Mouse (Mus musculus) C2C12 (cell line): Measurements from ENCODE around the gene Dennd6b. TPM values are rescaled to one million over a fixed set of nuclear protein-coding genes. Genes with fewer than 3 reads are reported as not detected.

Experiments used
- H3K27me3 ChIP-seq: one replicate; pipeline ENCODE4 v1.6.1; 2011; ENCODE audit not compliant: control insufficient read depth, insufficient read depth, insufficient read length
- H3K36me3 ChIP-seq: one replicate; pipeline ENCODE4 v1.6.1; 2011; ENCODE audit not compliant: control insufficient read depth, insufficient read depth
- H3K4me3 ChIP-seq: one replicate; pipeline ENCODE4 v1.5.1; 2011; ENCODE audit warnings: mild to moderate bottlenecking, control low read depth; ENCODE audit not compliant: poor library complexity, insufficient read depth, severe bottlenecking
- H3K79me2 ChIP-seq: one replicate; pipeline ENCODE4 v1.6.1; 2011; ENCODE audit not compliant: control insufficient read depth, insufficient read depth
- H3K79me3 ChIP-seq: one replicate; pipeline ENCODE4 v1.6.1; 2011; ENCODE audit warnings: low read depth, control low read depth
- H3ac ChIP-seq: one replicate; pipeline ENCODE3; 2011; ENCODE audit warnings: low read depth; ENCODE audit not compliant: control insufficient read depth, insufficient read length
- CEBPB ChIP-seq: IDR thresholded peaks from one replicate; pipeline ENCODE4 v1.6.1; 2011; ENCODE audit warnings: low read depth, mild to moderate bottlenecking, control low read depth, moderate library complexity
- CTCF ChIP-seq: IDR thresholded peaks from one replicate; pipeline ENCODE4 v1.5.1; 2011; ENCODE audit not compliant: control insufficient read depth, insufficient read depth, insufficient read length
- FOSL1 ChIP-seq: IDR thresholded peaks from one replicate; pipeline ENCODE4 v1.8.0; 2011; ENCODE audit warnings: mild to moderate bottlenecking, low read length; ENCODE audit not compliant: poor library complexity, insufficient read depth, severe bottlenecking
- MAX ChIP-seq: IDR thresholded peaks from one replicate; pipeline ENCODE4 v1.6.1; 2011; ENCODE audit warnings: mild to moderate bottlenecking, control low read depth
- MYOD1 ChIP-seq: IDR thresholded peaks from one replicate; pipeline ENCODE4 v1.6.1; 2011; ENCODE audit warnings: low read depth; ENCODE audit not compliant: control insufficient read depth, insufficient read length
- MYOG ChIP-seq: IDR thresholded peaks from one replicate; pipeline ENCODE4 v1.6.1; 2011; ENCODE audit not compliant: control insufficient read depth, insufficient read length; ENCODE audit errors: extremely low read depth
- USF1 ChIP-seq: IDR thresholded peaks from one replicate; pipeline ENCODE4 v1.6.1; 2011; ENCODE audit warnings: low read depth, mild to moderate bottlenecking, control low read depth, moderate library complexity
- polyA plus RNA-seq: library from polyadenylated mRNA; unstranded; fragments of >200 nt; fragmentation: generic; extraction: Trizol; gene quantifications from one replicate; pipeline ENCODE4 v1.2.1, GENCODE M21; 2012; ENCODE audit warnings: missing spikeins

Gene Dennd6b
- polyA plus RNA-seq, 1 experiment, result 2.1 TPM

DNA sequence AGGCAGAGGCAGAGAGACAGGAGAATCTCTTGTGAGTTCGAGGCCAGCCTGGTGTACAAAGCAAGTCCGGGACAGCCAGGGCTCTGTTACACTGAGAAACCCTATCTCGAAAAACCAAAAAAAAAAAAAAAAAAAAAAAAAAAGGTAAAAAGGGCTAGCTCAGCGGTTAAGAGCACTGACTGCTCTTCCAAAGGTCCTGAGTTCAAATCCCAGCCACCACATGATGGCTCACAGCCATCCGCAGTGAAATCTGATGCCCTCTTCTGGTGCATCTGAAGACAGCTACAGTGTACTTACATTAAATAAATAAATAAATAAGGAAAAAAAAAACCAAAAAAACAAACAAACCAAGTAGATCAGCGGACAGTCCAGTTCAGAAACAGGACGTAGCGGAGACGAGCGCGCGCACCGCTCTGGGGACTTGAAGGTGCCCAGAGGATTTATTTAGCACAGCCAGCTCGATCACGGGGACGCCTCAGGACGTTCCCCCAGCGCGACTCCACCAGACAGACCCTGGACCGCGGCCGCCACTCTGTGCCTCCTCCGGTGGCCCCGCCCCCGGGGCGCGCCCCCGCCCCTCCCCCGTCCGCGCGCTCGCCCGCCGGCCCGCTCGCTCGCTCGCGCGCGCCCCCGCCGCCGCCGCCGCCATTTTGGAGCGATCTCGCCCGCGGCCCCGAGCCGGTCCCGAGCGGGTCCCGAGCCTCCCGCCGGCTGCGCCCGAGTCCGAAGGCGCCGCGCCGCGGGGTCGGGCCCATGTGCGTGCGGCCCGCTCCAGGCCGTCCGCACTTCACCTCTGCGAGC lies 14.8 kb upstream of the Dennd6b start, which contains the start of gene Ppp6r2:
Gene Ppp6r2, plus strand, starts transcription at position 639 of the 801 bp plus-strand sequence.
- H3K36me3 ChIP-seq, result no peaks in the 10 kb centered on the region
- peak within 1 kb of the TSS; percentile 90 for H3K4me3 ChIP-seq
- H3K79me3 ChIP-seq, result peaks cover 2% of the 10 kb centered on the region
- peak within 1 kb of the TSS; percentile 82 for H3ac ChIP-seq
- no peaks in the 10 kb centered on the region for H3K79me2 ChIP-seq
- H3K27me3 ChIP-seq, result no peaks in the 10 kb centered on the region
- TF ChIP-seq FOSL1, result no peak
- TF ChIP-seq USF1, result no peak
- TF ChIP-seq CEBPB, result no peak

DNA sequence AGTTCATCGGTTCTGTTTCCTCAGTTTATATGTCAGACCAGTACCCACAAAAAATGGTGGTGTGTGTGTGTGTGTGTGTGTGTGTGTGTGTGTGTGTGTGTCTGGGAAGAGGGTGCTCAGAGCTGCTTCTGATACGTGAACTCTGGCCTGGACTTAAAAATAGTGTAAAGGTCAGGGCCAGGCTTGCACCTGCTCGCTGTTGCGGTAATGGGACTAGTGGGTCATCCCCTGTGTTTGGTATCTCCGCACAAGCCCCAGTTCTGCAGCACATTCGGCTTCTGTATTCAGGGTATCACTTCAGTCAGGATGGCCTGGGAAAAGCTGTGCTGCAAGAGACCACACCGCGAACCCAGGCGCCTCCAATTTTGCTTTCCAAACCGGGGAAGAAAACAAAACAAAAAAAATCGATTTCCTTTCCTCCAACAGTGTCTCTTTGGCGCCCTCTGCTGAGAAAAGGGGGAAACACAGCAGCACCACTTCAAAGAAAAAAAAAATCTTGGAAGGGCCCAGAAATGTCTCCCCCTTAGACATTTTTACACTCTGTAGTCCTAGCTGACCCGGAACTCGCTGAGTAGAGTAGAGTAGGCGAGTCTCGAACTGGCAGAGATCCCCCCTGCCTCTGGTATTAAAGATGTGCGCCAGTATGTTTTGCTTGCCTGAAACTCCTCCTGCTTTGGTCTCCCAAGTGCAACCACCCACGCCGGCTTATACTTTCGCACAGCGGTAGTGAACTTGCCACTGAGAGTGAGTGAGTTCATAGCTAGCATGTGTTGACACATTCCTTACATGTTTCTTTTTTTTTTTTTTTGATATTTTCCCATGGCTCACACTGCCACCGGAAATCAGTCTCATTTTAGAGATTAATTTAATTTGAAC lies 13.8 kb upstream of the Dennd6b start:
- H3K27me3 ChIP-seq, result no peaks in the 10 kb centered on the region
- H3K79me2 ChIP-seq, result no peaks in the 10 kb centered on the region
- TF ChIP-seq CTCF, result peak; percentile 45
- no peak for TF ChIP-seq FOSL1
- TF ChIP-seq USF1, result no peak
- TF ChIP-seq MYOG, result no peak
- TF ChIP-seq MYOD1, result no peak
- TF ChIP-seq CEBPB, result no peak
- no peak for TF ChIP-seq MAX
- H3K36me3 ChIP-seq, result no peaks in the 10 kb centered on the region
- peak overlapping the region; percentile 21 for H3K4me3 ChIP-seq
- peak overlapping the region; percentile 41 for H3ac ChIP-seq
- H3K79me3 ChIP-seq, result peaks cover 2% of the 10 kb centered on the region

DNA sequence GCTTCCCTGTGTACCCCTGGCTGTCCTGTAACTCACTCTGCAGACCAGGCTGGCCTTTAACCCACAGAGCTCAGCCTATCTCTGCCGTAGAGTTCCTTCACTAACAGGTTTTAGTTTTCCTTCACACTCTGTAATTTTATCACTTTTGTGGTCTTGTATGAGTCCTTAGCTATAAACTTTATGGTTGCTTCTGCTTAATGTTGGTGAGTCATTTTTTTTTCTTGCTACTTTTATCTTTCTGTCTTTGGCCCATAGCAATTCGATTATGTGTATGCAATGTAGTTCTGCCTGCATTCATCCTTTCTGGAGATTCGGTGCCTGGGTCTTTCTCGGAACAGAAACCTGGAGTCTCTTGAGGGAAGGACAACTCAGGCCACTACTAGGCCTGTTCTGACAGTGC lies 11.2 kb upstream of the Dennd6b start:
- no peak overlapping the region for H3K4me3 ChIP-seq
- TF ChIP-seq CEBPB, result no peak
- no peak for TF ChIP-seq MYOD1
- no peak for TF ChIP-seq MAX
- no peak for TF ChIP-seq CTCF
- no peak for TF ChIP-seq USF1
- no peak for TF ChIP-seq MYOG
- TF ChIP-seq FOSL1, result no peak
- no peak overlapping the region for H3ac ChIP-seq
- no peaks in the 10 kb centered on the region for H3K36me3 ChIP-seq
- H3K79me3 ChIP-seq, result peaks cover 1% of the 10 kb centered on the region
- H3K79me2 ChIP-seq, result no peaks in the 10 kb centered on the region
- H3K27me3 ChIP-seq, result no peaks in the 10 kb centered on the region

DNA sequence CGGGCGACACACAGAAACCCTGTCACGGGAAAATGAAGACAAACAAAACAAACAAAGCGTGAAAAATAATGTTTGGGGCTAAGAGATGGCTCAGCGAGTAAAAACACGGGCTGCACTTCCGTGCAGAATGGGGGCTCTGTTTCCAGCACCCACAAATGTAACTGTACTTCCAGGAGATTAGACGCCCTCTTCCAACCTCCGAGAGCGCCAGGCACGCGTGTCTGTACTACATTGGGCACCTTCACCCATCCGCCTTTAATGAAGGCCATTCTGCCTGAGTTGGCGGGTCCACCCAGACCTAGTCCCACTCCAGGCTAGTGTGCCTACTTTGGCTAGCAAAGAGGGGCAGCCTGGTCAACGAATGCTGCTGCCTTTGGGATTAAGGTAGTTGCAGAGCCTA lies 760 bp upstream of the Dennd6b start:
- Histone ChIP-seq H3K27me3 (no peaks in the 10 kb centered on the region), H3K4me3 (peak overlapping the region; percentile 99), H3K36me3 (no peaks in the 10 kb centered on the region), H3K79me2 (no peaks in the 10 kb centered on the region), H3ac (peak overlapping the region; percentile 36), H3K79me3 (no peaks in the 10 kb centered on the region)
- TF ChIP-seq CEBPB, result no peak
- TF ChIP-seq MYOD1, result no peak
- TF ChIP-seq MAX, result no peak
- no peak for TF ChIP-seq USF1
- TF ChIP-seq FOSL1, result no peak
- no peak for TF ChIP-seq MYOG
- TF ChIP-seq CTCF, result no peak

DNA sequence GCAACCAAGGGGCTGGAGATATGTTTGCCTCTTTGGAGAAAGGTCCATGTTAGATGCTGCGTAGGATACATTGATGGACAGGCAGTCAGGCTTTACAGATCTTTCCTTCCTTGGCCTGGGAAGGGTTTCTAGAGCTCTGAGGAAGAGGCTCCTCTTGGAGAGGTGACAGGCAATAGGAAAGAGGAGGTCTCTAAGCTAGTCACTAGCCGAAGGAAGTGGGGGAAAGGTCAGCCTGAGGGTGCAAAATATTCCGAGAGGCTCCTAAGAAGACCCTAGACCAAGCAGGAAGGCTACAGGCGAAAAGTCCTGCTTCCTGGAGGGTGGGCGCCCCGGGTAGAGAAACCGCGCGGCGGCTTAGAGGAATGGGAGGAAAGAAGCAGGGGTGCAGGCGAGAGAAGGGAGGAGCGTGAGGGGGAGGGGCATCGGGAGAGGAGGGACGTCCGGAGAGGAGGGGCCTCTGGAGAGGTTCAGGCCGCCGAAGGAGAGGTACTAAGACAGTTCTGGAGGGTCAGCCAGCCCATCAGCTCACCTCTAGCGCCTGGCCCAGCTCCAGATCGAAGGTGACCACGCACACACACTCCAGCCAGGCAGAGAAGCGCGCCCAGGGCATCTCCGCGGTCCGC lies 495 bp downstream of the Dennd6b start:
- Histone ChIP-seq H3K4me3 (peak overlapping the region; percentile 99), H3K36me3 (no peaks in the 10 kb centered on the region), H3K27me3 (no peaks in the 10 kb centered on the region), H3K79me3 (no peaks in the 10 kb centered on the region), H3K79me2 (no peaks in the 10 kb centered on the region), H3ac (peak overlapping the region; percentile 99)
- TF ChIP-seq CEBPB (no peak), CTCF (no peak), USF1 (no peak), MYOG (no peak), MAX (no peak), FOSL1 (no peak), MYOD1 (no peak)
